Mouse (Mus musculus): Measurements from ENCODE around the gene Abtb2. TPM values are rescaled to one million over a fixed set of nuclear protein-coding genes. Genes with fewer than 3 reads are reported as not detected.

The Abtb2 gene
- polyA plus RNA-seq, 1 experiment from 2014 or later = 15.9 TPM

GRCm38 (mm10) chr2:103643584-103644211 is 77.6 kb downstream of the Abtb2 start:
- Histone ChIP-seq H3K27ac (ENCODE audit: low read depth, low read length) (no peak overlapping the region), H3K36me3 (ENCODE audit: control insufficient read depth, insufficient read depth, low read length) (no peaks in the 10 kb centered on the region), H3K9ac (ENCODE audit: low read length) (no peak overlapping the region), H3K4me2 (ENCODE audit: low read depth, low read length, severe bottlenecking) (no peak overlapping the region), H3K27me3 (ENCODE audit: control insufficient read depth, insufficient read depth, low read length) (no peaks in the 10 kb centered on the region), H3K4me1 (replicated peaks; ENCODE audit: control insufficient read depth, insufficient read depth, low read length) (peaks cover 9% of the 10 kb centered on the region; the same call in 1 of the 2 replicates), H3K4me3 (ENCODE audit: low read depth, low read length) (no peak overlapping the region), H3K9me3 (ENCODE audit: control insufficient read depth, low read length) (no peaks in the 10 kb centered on the region)
- DNase-seq (ENCODE audit: low spot score) (no peak), ATAC-seq (replicated peaks; ENCODE audit: low FRiP score) (peak; percentile 44)
- WGBS = 25% methylated on average over 4 of the region's 4 CpGs

- Histone ChIP-seq H3K4me1 (replicated peaks; ENCODE audit: control insufficient read depth, insufficient read depth, low read length) (peaks cover 9% of the 10 kb centered on the region; the same call in 1 of the 2 replicates), H3K27me3 (ENCODE audit: control insufficient read depth, insufficient read depth, low read length) (no peaks in the 10 kb centered on the region), H3K9ac (ENCODE audit: low read length) (no peak overlapping the region), H3K36me3 (ENCODE audit: control insufficient read depth, insufficient read depth, low read length) (no peaks in the 10 kb centered on the region), H3K27ac (ENCODE audit: low read depth, low read length) (no peak overlapping the region), H3K4me2 (ENCODE audit: low read depth, low read length, severe bottlenecking) (no peak overlapping the region), H3K4me3 (ENCODE audit: low read depth, low read length) (no peak overlapping the region), H3K9me3 (ENCODE audit: control insufficient read depth, low read length) (no peaks in the 10 kb centered on the region)
- DNase-seq (ENCODE audit: low spot score) = no peak
- WGBS = 53% methylated on average over 1 of the region's 1 CpGs
- ATAC-seq (replicated peaks; ENCODE audit: low FRiP score) = no peak
Measured at GRCm38 (mm10) chr2:103644418-103644817, 78.3 kb downstream of the Abtb2 start.

- ATAC-seq (replicated peaks; ENCODE audit: low FRiP score) (no peak), DNase-seq (ENCODE audit: low spot score) (no peak)
- Histone ChIP-seq H3K9me3 (ENCODE audit: control insufficient read depth, low read length) (no peaks in the 10 kb centered on the region), H3K4me2 (ENCODE audit: low read depth, low read length, severe bottlenecking) (no peak overlapping the region), H3K4me3 (ENCODE audit: low read depth, low read length) (no peak overlapping the region), H3K4me1 (replicated peaks; ENCODE audit: control insufficient read depth, insufficient read depth, low read length) (no peaks in the 10 kb centered on the region), H3K9ac (ENCODE audit: low read length) (no peak overlapping the region), H3K27ac (ENCODE audit: low read depth, low read length) (no peak overlapping the region), H3K36me3 (ENCODE audit: control insufficient read depth, insufficient read depth, low read length) (no peaks in the 10 kb centered on the region), H3K27me3 (ENCODE audit: control insufficient read depth, insufficient read depth, low read length) (no peaks in the 10 kb centered on the region)
- 88% methylated on average over 2 of the region's 2 CpGs for WGBS
Measured at GRCm38 (mm10) chr2:103650314-103650879, 84.3 kb downstream of the Abtb2 start.

GRCm38 (mm10) chr2:103652121-103652520 is 86.0 kb downstream of the Abtb2 start:
- WGBS = 80% methylated on average over 4 of the region's 4 CpGs
- Histone ChIP-seq H3K4me2 (ENCODE audit: low read depth, low read length, severe bottlenecking) (no peak overlapping the region), H3K4me3 (ENCODE audit: low read depth, low read length) (no peak overlapping the region), H3K27me3 (ENCODE audit: control insufficient read depth, insufficient read depth, low read length) (no peaks in the 10 kb centered on the region), H3K4me1 (replicated peaks; ENCODE audit: control insufficient read depth, insufficient read depth, low read length) (no peaks in the 10 kb centered on the region), H3K9ac (ENCODE audit: low read length) (no peak overlapping the region), H3K9me3 (ENCODE audit: control insufficient read depth, low read length) (no peaks in the 10 kb centered on the region), H3K27ac (ENCODE audit: low read depth, low read length) (no peak overlapping the region), H3K36me3 (ENCODE audit: control insufficient read depth, insufficient read depth, low read length) (no peaks in the 10 kb centered on the region)
- DNase-seq (ENCODE audit: low spot score) = no peak
- no peak for ATAC-seq (replicated peaks; ENCODE audit: low FRiP score)

- H3K36me3 ChIP-seq (ENCODE audit: control insufficient read depth, insufficient read depth, low read length) = no peaks in the 10 kb centered on the region
- no peaks in the 10 kb centered on the region; the same call in 1 of the 2 replicates for H3K27me3 ChIP-seq (ENCODE audit: control insufficient read depth, insufficient read depth, low read length)
- H3K4me1 ChIP-seq (replicated peaks; ENCODE audit: control insufficient read depth, insufficient read depth, low read length) = no peaks in the 10 kb centered on the region
- H3K9me3 ChIP-seq (ENCODE audit: control insufficient read depth, low read length) = no peaks in the 10 kb centered on the region
- WGBS = 96% methylated on average over 1 of the region's 1 CpGs
- no peak overlapping the region for H3K27ac ChIP-seq (ENCODE audit: low read depth, low read length)
- DNase-seq (ENCODE audit: low spot score) (no peak), ATAC-seq (replicated peaks; ENCODE audit: low FRiP score) (no peak)
- no peak overlapping the region for H3K4me2 ChIP-seq (ENCODE audit: low read depth, low read length, severe bottlenecking)
- no peak overlapping the region for H3K9ac ChIP-seq (ENCODE audit: low read length)
- no peak overlapping the region for H3K4me3 ChIP-seq (ENCODE audit: low read depth, low read length)
Measured at GRCm38 (mm10) chr2:103655037-103655436, 88.9 kb downstream of the Abtb2 start.

GRCm38 (mm10) chr2:103656028-103656427 is 89.9 kb downstream of the Abtb2 start:
- Histone ChIP-seq H3K9me3 (ENCODE audit: control insufficient read depth, low read length) (no peaks in the 10 kb centered on the region), H3K27me3 (ENCODE audit: control insufficient read depth, insufficient read depth, low read length) (no peaks in the 10 kb centered on the region; the same call in 1 of the 2 replicates), H3K4me2 (ENCODE audit: low read depth, low read length, severe bottlenecking) (no peak overlapping the region), H3K4me1 (replicated peaks; ENCODE audit: control insufficient read depth, insufficient read depth, low read length) (peaks cover 4% of the 10 kb centered on the region), H3K9ac (ENCODE audit: low read length) (no peak overlapping the region), H3K27ac (ENCODE audit: low read depth, low read length) (no peak overlapping the region), H3K4me3 (ENCODE audit: low read depth, low read length) (no peak overlapping the region), H3K36me3 (ENCODE audit: control insufficient read depth, insufficient read depth, low read length) (no peaks in the 10 kb centered on the region)
- DNase-seq (ENCODE audit: low spot score) (no peak), ATAC-seq (replicated peaks; ENCODE audit: low FRiP score) (no peak)

- DNase-seq (ENCODE audit: low spot score) = no peak
- no peak overlapping the region for H3K9ac ChIP-seq (ENCODE audit: low read length)
- H3K27ac ChIP-seq (ENCODE audit: low read depth, low read length) = no peak overlapping the region
- H3K4me3 ChIP-seq (ENCODE audit: low read depth, low read length) = no peak overlapping the region
- no peak for ATAC-seq (replicated peaks; ENCODE audit: low FRiP score)
- H3K9me3 ChIP-seq (ENCODE audit: control insufficient read depth, low read length) = no peaks in the 10 kb centered on the region
- WGBS = 89% methylated on average over 4 of the region's 4 CpGs
- H3K4me1 ChIP-seq (replicated peaks; ENCODE audit: control insufficient read depth, insufficient read depth, low read length) = peaks cover 6% of the 10 kb centered on the region
- H3K27me3 ChIP-seq (ENCODE audit: control insufficient read depth, insufficient read depth, low read length) = no peaks in the 10 kb centered on the region; the same call in 1 of the 2 replicates
- H3K36me3 ChIP-seq (ENCODE audit: control insufficient read depth, insufficient read depth, low read length) = no peaks in the 10 kb centered on the region
- no peak overlapping the region for H3K4me2 ChIP-seq (ENCODE audit: low read depth, low read length, severe bottlenecking)
Measured at GRCm38 (mm10) chr2:103659167-103659566, 93.1 kb downstream of the Abtb2 start.

GRCm38 (mm10) chr2:103659648-103660556 is 93.8 kb downstream of the Abtb2 start:
- no peaks in the 10 kb centered on the region for H3K9me3 ChIP-seq (ENCODE audit: control insufficient read depth, low read length)
- no peak overlapping the region for H3K4me3 ChIP-seq (ENCODE audit: low read depth, low read length)
- no peaks in the 10 kb centered on the region for H3K36me3 ChIP-seq (ENCODE audit: control insufficient read depth, insufficient read depth, low read length)
- H3K27me3 ChIP-seq (ENCODE audit: control insufficient read depth, insufficient read depth, low read length) = no peaks in the 10 kb centered on the region; the same call in 1 of the 2 replicates
- ATAC-seq (replicated peaks; ENCODE audit: low FRiP score) (no peak), DNase-seq (ENCODE audit: low spot score) (no peak)
- peaks cover 6% of the 10 kb centered on the region for H3K4me1 ChIP-seq (replicated peaks; ENCODE audit: control insufficient read depth, insufficient read depth, low read length)
- 61% methylated on average over 15 of the region's 15 CpGs for WGBS
- 0 out of 2 replicates have a peak overlapping the region, but pooled peaks have one; percentile 9 for H3K9ac ChIP-seq (ENCODE audit: low read length)
- H3K4me2 ChIP-seq (ENCODE audit: low read depth, low read length, severe bottlenecking) = no peak overlapping the region
- H3K27ac ChIP-seq (ENCODE audit: low read depth, low read length) = no peak overlapping the region

Data from forebrain, embryonic 11.5 days (tissue).